Mouse (Mus musculus): ENCODE data around the gene Ubxn2a. TPM values are rescaled to one million over a fixed set of nuclear protein-coding genes. Genes with fewer than 3 reads are reported as not detected.

Ubxn2a gene
- polyA plus RNA-seq, 1 experiment from 2014 or later: 30.6 TPM

DNA sequence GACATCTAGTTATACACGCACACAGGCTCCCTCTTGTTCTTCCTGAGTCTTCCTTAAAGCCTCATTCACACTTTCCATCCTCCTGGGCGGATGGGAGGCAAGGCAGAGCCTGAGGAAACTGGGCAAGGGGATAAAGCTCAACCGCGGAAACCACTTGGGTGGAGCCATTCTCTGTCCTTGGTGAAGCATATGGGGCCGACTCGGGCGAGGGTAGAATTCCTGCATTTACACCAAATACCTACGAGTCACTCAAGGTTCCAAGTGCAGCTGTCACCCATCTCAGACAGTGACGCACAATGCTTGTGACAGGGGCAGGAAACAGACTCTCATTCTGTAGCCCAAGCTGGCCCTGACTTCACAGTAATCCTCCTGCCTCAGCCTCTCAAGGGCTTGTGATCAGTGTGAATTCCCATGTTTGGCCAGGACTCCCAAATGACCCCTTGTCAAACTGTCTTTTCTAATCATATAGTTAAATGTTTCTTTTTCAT lies 29.2 kb downstream of the Ubxn2a start:
- Histone ChIP-seq H3K4me3 (replicated peaks) (no peak overlapping the region), H3K27me3 (peaks cover 8% of the 10 kb centered on the region; the same call in 1 of the 2 replicates), H3K4me2 (no peak overlapping the region), H3K4me1 (replicated peaks) (peaks cover 12% of the 10 kb centered on the region), H3K9ac (replicated peaks) (no peak overlapping the region), H3K9me3 (no peaks in the 10 kb centered on the region), H3K27ac (no peak overlapping the region), H3K36me3 (peaks cover 38% of the 10 kb centered on the region)
- no peak for ATAC-seq (ENCODE audit: insufficient number of reproducible peaks, insufficient read depth, low FRiP score, low TSS enrichment, low read depth)
- 77% methylated on average over 9 of the region's 9 CpGs for WGBS

DNA sequence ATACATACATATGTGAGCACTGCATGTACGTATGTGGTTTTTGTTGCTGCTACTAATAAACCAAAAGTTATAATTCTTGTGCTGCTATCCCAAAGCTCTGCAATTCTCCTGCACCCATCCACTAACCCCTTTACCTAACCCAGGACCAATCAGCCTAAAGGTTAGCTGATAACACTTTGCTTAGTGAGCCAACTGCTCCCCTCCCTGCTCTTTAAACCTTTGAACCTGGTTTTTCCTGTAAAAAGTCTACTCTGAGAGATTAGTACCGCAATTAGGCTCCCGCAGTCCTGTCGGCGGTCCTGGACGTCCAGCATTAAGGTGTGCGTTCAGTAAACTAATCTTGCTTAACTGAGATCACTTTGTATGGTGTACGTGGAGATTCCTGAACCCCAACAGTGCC lies 31.9 kb downstream of the Ubxn2a start:
- Histone ChIP-seq H3K9ac (replicated peaks) (no peak overlapping the region), H3K36me3 (peaks cover 16% of the 10 kb centered on the region), H3K4me2 (no peak overlapping the region), H3K9me3 (no peaks in the 10 kb centered on the region), H3K27me3 (peaks cover 10% of the 10 kb centered on the region; the same call in 1 of the 2 replicates), H3K4me1 (replicated peaks) (peaks cover 12% of the 10 kb centered on the region), H3K4me3 (replicated peaks) (no peak overlapping the region), H3K27ac (no peak overlapping the region)
- no peak for ATAC-seq (ENCODE audit: insufficient number of reproducible peaks, insufficient read depth, low FRiP score, low TSS enrichment, low read depth)
- 79% methylated on average over 8 of the region's 8 CpGs for WGBS

DNA sequence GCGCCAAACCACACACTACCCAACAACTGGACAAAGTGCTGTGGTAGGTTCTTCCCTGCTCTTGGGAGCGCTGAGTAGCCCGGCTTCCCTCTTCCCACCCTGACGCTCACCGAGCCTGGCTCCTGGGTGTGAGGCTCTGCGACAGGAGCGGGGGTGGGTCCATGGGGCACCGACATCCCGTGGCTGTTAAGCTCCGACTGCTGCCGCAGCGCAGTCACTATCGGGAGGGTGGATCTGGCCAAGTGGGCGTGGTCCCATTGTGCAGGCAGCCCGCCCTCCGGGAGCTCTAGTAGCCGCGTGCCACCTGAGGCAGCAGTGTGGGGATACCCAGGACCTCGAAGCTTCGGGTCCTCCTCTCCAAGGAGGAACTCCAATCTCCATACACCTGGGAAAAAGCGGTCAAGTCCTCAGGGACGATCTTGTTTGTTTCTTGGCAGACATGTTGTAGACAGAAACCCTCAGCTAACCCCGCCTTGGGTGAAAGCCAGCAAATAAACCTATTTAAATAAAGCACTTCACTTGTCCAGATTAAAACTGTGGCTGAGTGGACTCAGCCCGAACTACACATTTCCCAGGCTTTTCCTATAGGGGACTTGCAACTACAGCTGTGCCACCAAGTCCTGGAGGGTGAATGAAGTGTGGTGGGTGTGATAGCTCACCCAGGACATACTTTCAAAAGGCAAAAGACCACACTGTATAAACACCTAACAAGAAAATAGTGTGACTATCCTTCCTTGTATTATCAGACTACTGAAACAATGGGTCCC lies 33.2 kb downstream of the Ubxn2a start, which contains the start of gene Mfsd2b:
TSS of gene Mfsd2b (minus strand) at position 199 of the 767 bp plus-strand sequence.
- Histone ChIP-seq H3K9ac (replicated peaks) (peak within 1 kb of the TSS; percentile 51), H3K27me3 (peaks cover 10% of the 10 kb centered on the region; the same call in 1 of the 2 replicates), H3K4me2 (peak within 1 kb of the TSS; percentile 87), H3K36me3 (peaks cover 10% of the 10 kb centered on the region), H3K27ac (no peak within 1 kb of the TSS), H3K4me3 (replicated peaks) (peak within 1 kb of the TSS; percentile 40), H3K9me3 (no peaks in the 10 kb centered on the region), H3K4me1 (replicated peaks) (peaks cover 12% of the 10 kb centered on the region)
- peak; percentile 73 for ATAC-seq (ENCODE audit: insufficient number of reproducible peaks, insufficient read depth, low FRiP score, low TSS enrichment, low read depth)
- 5% methylated on average over 24 of the region's 24 CpGs for WGBS

DNA sequence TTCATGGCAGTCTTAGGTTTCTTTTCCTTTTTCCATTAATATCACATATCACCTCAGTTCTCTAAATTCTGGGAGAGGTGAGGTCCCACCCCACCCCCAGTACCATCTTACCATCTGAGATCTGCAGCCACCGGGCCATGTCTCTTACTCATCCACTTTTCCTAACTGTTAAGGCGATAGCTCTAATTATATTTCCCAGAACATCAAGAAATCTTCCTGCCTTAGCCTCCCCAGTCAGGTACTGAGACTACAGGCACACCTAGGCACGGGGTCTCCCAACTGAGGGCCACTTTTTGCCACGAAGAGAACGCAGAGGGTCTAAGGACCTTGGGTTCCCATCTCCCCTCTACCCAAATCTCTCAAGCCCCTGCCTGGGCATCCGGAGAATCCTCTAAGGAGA lies 34.0 kb downstream of the Ubxn2a start:
- Histone ChIP-seq H3K4me1 (replicated peaks) (peaks cover 12% of the 10 kb centered on the region), H3K9me3 (no peaks in the 10 kb centered on the region), H3K4me3 (replicated peaks) (peak overlapping the region; percentile 40), H3K4me2 (peak overlapping the region; percentile 87), H3K36me3 (peaks cover 2% of the 10 kb centered on the region; the same call in 1 of the 2 replicates), H3K27me3 (peaks cover 10% of the 10 kb centered on the region), H3K27ac (no peak overlapping the region), H3K9ac (replicated peaks) (no peak overlapping the region)
- 0 out of 2 replicates have a peak, but pooled peaks have one; percentile 6 for ATAC-seq (ENCODE audit: insufficient number of reproducible peaks, insufficient read depth, low FRiP score, low TSS enrichment, low read depth)
- WGBS: 83% methylated on average over 6 of the region's 6 CpGs

DNA sequence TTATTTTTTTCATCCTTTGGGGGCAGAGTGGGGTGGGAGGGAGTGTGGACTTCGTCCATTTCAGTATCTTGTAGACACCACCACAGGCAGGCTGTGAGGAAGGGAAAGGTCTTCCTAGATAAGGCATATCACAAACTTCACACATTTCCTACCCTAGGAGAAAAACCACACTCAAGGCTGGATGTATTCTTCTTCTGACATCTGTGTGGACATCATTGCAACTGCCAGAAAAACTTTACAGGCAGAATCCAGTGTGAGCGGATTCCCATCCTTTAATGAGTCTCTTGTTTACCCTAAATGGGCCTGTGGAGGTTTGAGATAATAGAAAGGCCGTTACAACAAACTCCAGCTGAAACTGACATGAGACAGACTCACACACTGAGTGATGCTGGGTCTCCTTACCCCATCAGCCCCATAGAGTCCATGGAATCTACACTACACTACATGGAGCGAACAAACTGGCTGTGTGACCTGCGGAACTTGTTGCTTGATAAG lies 34.5 kb downstream of the Ubxn2a start:
- Histone ChIP-seq H3K27ac (no peak overlapping the region), H3K9ac (replicated peaks) (no peak overlapping the region), H3K4me1 (replicated peaks) (peaks cover 12% of the 10 kb centered on the region), H3K4me2 (no peak overlapping the region), H3K4me3 (replicated peaks) (no peak overlapping the region), H3K36me3 (no peaks in the 10 kb centered on the region), H3K27me3 (peaks cover 10% of the 10 kb centered on the region), H3K9me3 (no peaks in the 10 kb centered on the region)
- ATAC-seq (ENCODE audit: insufficient number of reproducible peaks, insufficient read depth, low FRiP score, low TSS enrichment, low read depth): no peak
- 75% methylated on average over 5 of the region's 5 CpGs for WGBS

DNA sequence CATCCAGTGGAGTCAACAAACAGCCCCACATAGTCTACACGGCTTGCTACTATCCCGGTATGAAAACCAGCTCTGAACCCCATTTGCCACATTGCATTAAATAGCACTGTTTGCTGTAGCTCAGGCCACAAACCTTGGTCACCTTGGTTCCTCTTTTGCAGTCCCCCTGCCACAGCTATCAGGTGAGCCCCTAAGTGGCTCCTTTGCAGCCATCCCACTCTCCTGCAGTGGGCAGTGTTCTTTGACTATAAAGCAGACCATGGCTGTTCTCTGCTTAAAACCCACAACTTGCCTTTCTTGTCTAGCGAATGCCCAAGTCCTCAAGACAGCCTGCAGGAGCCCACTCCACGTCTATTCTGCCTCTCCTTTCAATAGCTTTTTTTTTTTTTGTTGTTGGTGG lies 35.2 kb downstream of the Ubxn2a start:
- no peak for ATAC-seq (ENCODE audit: insufficient number of reproducible peaks, insufficient read depth, low FRiP score, low TSS enrichment, low read depth)
- 73% methylated on average over 4 of the region's 4 CpGs for WGBS
- H3K27me3 ChIP-seq: peaks cover 10% of the 10 kb centered on the region
- no peaks in the 10 kb centered on the region for H3K36me3 ChIP-seq
- H3K27ac ChIP-seq: no peak overlapping the region
- H3K4me3 ChIP-seq (replicated peaks): no peak overlapping the region
- H3K9ac ChIP-seq (replicated peaks): no peak overlapping the region
- peaks cover 12% of the 10 kb centered on the region for H3K4me1 ChIP-seq (replicated peaks)
- no peaks in the 10 kb centered on the region for H3K9me3 ChIP-seq
- H3K4me2 ChIP-seq: no peak overlapping the region

DNA sequence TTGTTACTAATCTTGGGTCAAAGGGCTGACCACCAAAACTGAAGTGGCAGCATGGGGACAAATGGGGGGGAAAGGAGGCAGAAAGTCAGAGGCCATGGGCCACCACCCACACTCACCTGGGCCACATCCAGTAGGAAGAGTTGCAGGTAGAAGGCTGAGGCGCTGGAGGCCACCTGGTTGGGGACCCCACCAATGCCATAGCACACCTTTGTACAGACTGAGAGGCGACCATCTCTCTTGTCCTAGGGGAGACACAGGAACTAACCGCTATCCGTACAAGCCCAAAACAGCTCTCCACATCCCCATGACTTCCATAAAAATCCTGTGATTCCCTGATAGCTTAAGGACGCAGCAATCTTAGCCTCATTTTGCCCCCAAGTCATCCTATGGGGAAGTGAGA lies 36.2 kb downstream of the Ubxn2a start:
- 88% methylated on average over 5 of the region's 5 CpGs for WGBS
- H3K27ac ChIP-seq: no peak overlapping the region
- no peak overlapping the region for H3K9ac ChIP-seq (replicated peaks)
- H3K4me3 ChIP-seq (replicated peaks): no peak overlapping the region
- H3K27me3 ChIP-seq: peaks cover 10% of the 10 kb centered on the region
- H3K36me3 ChIP-seq: no peaks in the 10 kb centered on the region
- no peaks in the 10 kb centered on the region for H3K9me3 ChIP-seq
- H3K4me1 ChIP-seq (replicated peaks): peaks cover 12% of the 10 kb centered on the region
- no peak overlapping the region for H3K4me2 ChIP-seq
- no peak for ATAC-seq (ENCODE audit: insufficient number of reproducible peaks, insufficient read depth, low FRiP score, low TSS enrichment, low read depth)

DNA sequence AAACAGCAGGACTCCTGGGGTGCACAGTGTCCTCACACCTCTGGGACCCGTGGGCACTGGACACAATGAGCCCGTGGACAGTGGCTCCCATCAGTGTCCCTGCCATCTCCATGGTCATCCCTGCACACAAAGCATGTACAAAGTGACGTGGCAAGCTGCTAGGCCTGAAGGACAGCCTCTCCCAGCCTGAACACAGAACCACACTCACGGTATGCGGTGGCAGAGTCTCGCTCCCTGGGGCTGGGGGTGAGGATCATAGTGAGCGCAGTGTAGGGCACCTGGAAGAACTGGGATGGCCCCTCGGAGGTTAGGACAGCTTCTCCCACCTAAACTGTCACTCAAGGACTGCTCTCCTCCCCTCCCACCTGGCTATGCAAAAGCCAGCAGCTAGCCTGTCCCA lies 38.6 kb downstream of the Ubxn2a start:
- Histone ChIP-seq H3K9ac (replicated peaks) (no peak overlapping the region), H3K4me2 (no peak overlapping the region), H3K4me1 (replicated peaks) (peaks cover 10% of the 10 kb centered on the region), H3K9me3 (no peaks in the 10 kb centered on the region), H3K27me3 (peaks cover 8% of the 10 kb centered on the region), H3K4me3 (replicated peaks) (no peak overlapping the region), H3K27ac (no peak overlapping the region), H3K36me3 (no peaks in the 10 kb centered on the region)
- no peak for ATAC-seq (ENCODE audit: insufficient number of reproducible peaks, insufficient read depth, low FRiP score, low TSS enrichment, low read depth)
- 78% methylated on average over 8 of the region's 8 CpGs for WGBS

DNA sequence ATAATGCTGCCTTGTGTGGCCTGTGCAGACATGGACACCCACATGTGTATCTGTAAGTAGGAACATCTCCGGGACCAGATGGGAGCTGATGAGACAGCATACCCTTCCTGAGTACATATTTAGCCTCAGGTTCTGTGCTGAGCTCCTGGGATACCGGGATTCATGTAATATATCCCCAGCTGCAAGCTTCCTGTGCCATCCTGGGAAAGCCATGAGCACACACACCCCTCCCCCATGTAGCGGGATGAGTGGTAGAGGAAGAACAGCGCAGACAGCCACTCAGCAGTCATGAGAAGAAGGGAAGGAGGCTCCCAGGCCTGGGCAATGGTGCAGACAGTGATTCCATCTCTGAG lies 43.2 kb downstream of the Ubxn2a start:
- Histone ChIP-seq H3K4me3 (replicated peaks) (no peak overlapping the region), H3K4me2 (no peak overlapping the region), H3K9me3 (no peaks in the 10 kb centered on the region), H3K27me3 (no peaks in the 10 kb centered on the region; the same call in 1 of the 2 replicates), H3K9ac (replicated peaks) (0 out of 2 replicates have a peak overlapping the region, but pooled peaks have one; percentile 34), H3K36me3 (peaks cover 3% of the 10 kb centered on the region; the same call in 1 of the 2 replicates), H3K27ac (peak overlapping the region; percentile 78), H3K4me1 (replicated peaks) (peaks cover 15% of the 10 kb centered on the region)
- WGBS: 77% methylated on average over 4 of the region's 4 CpGs
- no peak for ATAC-seq (ENCODE audit: insufficient number of reproducible peaks, insufficient read depth, low FRiP score, low TSS enrichment, low read depth)

DNA sequence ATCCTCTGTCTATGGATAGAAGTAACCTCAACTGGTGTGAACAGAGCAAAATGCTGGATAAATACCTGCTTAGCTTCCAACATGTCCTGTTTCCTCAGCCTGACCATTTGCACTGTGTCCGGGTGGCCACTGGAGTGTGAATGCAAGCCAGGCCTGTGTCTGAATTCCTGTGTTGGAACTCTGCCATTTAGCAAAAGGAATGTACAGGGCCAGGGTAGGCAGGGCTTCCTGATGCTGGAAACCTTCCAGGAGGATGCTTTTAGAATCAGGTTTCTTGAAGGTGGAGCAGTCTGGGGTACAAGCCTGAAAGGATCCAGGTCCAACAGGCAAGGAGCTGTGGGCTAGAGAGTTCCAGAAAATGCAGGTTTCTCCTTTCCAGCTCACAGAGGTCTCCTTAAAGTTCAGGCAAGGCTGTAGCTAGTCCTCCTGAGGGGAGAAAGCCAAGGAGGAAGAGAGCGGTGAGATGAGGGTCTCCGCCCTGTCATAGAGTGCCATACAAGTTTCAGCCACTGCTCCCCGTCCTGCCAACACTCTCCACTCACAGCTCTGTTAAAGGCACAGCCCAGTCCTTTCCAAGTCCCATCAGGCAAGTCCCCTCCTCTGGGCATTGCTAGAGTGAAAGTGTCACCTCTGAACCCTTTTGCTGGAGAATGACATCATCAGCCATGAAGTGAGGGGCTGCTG lies 43.7 kb downstream of the Ubxn2a start:
- H3K4me2 ChIP-seq: no peak overlapping the region
- no peak for ATAC-seq (ENCODE audit: insufficient number of reproducible peaks, insufficient read depth, low FRiP score, low TSS enrichment, low read depth)
- no peak overlapping the region for H3K4me3 ChIP-seq (replicated peaks)
- peak overlapping the region; percentile 78 for H3K27ac ChIP-seq
- peaks cover 3% of the 10 kb centered on the region; the same call in 1 of the 2 replicates for H3K36me3 ChIP-seq
- no peaks in the 10 kb centered on the region; the same call in 1 of the 2 replicates for H3K27me3 ChIP-seq
- peaks cover 17% of the 10 kb centered on the region for H3K4me1 ChIP-seq (replicated peaks)
- 0 out of 2 replicates have a peak overlapping the region, but pooled peaks have one; percentile 34 for H3K9ac ChIP-seq (replicated peaks)
- no peaks in the 10 kb centered on the region for H3K9me3 ChIP-seq
- 71% methylated on average over 4 of the region's 4 CpGs for WGBS

DNA sequence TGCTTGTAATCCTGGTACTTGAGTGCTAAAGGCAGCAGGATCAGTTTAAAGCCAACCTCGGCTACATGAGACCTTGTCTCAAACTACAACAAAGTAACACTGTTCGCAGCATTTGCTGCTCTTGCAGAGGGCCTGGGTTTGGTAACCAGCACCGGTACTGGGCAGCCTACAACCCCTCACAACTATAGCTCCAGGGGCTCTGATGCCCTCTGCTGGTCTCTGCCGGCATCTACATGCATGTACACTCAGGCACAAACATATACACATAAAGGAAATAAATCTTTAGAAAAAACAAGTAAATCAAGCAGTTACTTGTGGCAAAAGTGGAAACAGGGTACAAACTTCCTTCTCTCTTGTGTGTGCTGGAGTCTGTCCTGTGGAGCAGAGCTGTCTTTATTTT lies 44.8 kb downstream of the Ubxn2a start:
- no peaks in the 10 kb centered on the region for H3K27me3 ChIP-seq
- no peak overlapping the region for H3K4me3 ChIP-seq (replicated peaks)
- peaks cover 8% of the 10 kb centered on the region for H3K36me3 ChIP-seq
- WGBS: 90% methylated on average over 4 of the region's 4 CpGs
- H3K9me3 ChIP-seq: no peaks in the 10 kb centered on the region
- H3K27ac ChIP-seq: no peak overlapping the region
- no peak overlapping the region for H3K4me2 ChIP-seq
- peaks cover 17% of the 10 kb centered on the region for H3K4me1 ChIP-seq (replicated peaks)
- H3K9ac ChIP-seq (replicated peaks): no peak overlapping the region
- no peak for ATAC-seq (ENCODE audit: insufficient number of reproducible peaks, insufficient read depth, low FRiP score, low TSS enrichment, low read depth)
